Mouse (Mus musculus) G1E (cell line): ENCODE results near the gene Diexf. TPM values are rescaled to one million over a fixed set of nuclear protein-coding genes. Genes with fewer than 3 reads are reported as not detected.

Experiments used
- ATAC-seq: 2 replicates; pipeline ENCODE4 v1.8.0; 2016; ENCODE audit warnings: mild to moderate bottlenecking; ENCODE audit not compliant: insufficient number of reproducible peaks, poor library complexity, low FRiP score, severe bottlenecking; ENCODE audit errors: extremely low read depth
- DNase-seq: peaks from one replicate; pipeline ENCODE4 v3.0.0; 2012; ENCODE audit warnings: low spot score
- H3K27me3 ChIP-seq: 2 replicates; pipeline ENCODE4 v1.6.1; 2012; ENCODE audit warnings: mild to moderate bottlenecking, low read length, inconsistent platforms; ENCODE audit not compliant: insufficient read depth
- H3K36me3 ChIP-seq: replicated peaks from 2 replicates; pipeline ENCODE3; 2012; ENCODE audit warnings: mild to moderate bottlenecking, inconsistent platforms
- H3K4me1 ChIP-seq: 2 replicates; pipeline ENCODE4 v1.6.1; 2012; ENCODE audit warnings: low read depth, low read length, inconsistent platforms, mixed read lengths; ENCODE audit not compliant: insufficient read depth
- H3K4me3 ChIP-seq: 2 replicates; pipeline ENCODE4 v1.5.1; 2012; ENCODE audit warnings: low read depth, mild to moderate bottlenecking, inconsistent platforms, low read length, moderate library complexity, mixed read lengths
- H3K9me3 ChIP-seq: replicated peaks from 2 replicates; pipeline ENCODE4 v1.6.1; 2012; ENCODE audit warnings: inconsistent platforms
- CTCF ChIP-seq: IDR thresholded peaks from 2 replicates; pipeline ENCODE4 v1.5.1; 2012; ENCODE audit warnings: low read depth, low read length, inconsistent platforms, mixed read lengths
- GATA1 ChIP-seq: IDR thresholded peaks from 2 replicates; pipeline ENCODE4 v1.6.1; 2012; ENCODE audit warnings: borderline replicate concordance, low read length, inconsistent platforms, mixed read lengths
- GATA2 ChIP-seq: IDR thresholded peaks from 2 replicates; pipeline ENCODE4 v1.6.1; 2012; ENCODE audit warnings: low read depth, low read length, inconsistent platforms, borderline replicate concordance
- POLR2AphosphoS5 ChIP-seq: IDR thresholded peaks from 2 replicates; pipeline ENCODE4 v1.6.1; 2012; ENCODE audit warnings: low read depth, low read length, inconsistent platforms; ENCODE audit not compliant: insufficient replicate concordance
- TAL1 ChIP-seq: conservative IDR thresholded peaks from 2 replicates; pipeline ENCODE4 v1.6.1; 2012; ENCODE audit warnings: low read depth, low read length, inconsistent platforms, mixed read lengths
- polyA plus RNA-seq: library from polyadenylated mRNA; stranded (reverse); fragments of >175 nt; gene quantifications from 2 replicates; pipeline ENCODE4 v1.2.3, GENCODE M21; 2012
- total RNA-seq, 2 experiments: library from RNA; stranded (forward) in 1 of 2; stranded (reverse) in 1 of 2; fragments of 200-1000 nt in 1 of 2; fragments of >200 nt in 1 of 2; fragmentation: Nextera tagmentation in 1 of 2; gene quantifications; 2 replicates each; pipeline ENCODE4 v1.2.3; 2014 to 2017

Diexf gene
- total and polyA plus RNA-seq, 3 experiments = 3.4 to 28.0 (median 13.2) TPM

GRCm38 (mm10) chr1:193130456-193130825 lies 369 bp upstream of the Diexf start:
- no peak for DNase-seq
- Histone ChIP-seq H3K36me3 (peaks cover 22% of the 10 kb centered on the region), H3K9me3 (no peaks in the 10 kb centered on the region), H3K4me1 (peaks cover 24% of the 10 kb centered on the region), H3K27me3 (peaks cover 7% of the 10 kb centered on the region; the same call in 1 of the 2 replicates), H3K4me3 (peak overlapping the region; percentile 99; the same call in 1 of the 2 replicates)
- no peak for ATAC-seq
- TF ChIP-seq POLR2AphosphoS5 = no peak
- TF ChIP-seq CTCF = no peak
- TF ChIP-seq GATA1 = no peak

GRCm38 (mm10) chr1:193129321-193129720 lies 751 bp downstream of the Diexf start:
- ATAC-seq (no peak), DNase-seq (no peak)
- H3K9me3 ChIP-seq = no peaks in the 10 kb centered on the region
- peaks cover 26% of the 10 kb centered on the region for H3K4me1 ChIP-seq
- H3K36me3 ChIP-seq = peaks cover 33% of the 10 kb centered on the region
- H3K27me3 ChIP-seq = no peaks in the 10 kb centered on the region
- TF ChIP-seq GATA2 = no peak
- TF ChIP-seq CTCF = no peak
- no peak for TF ChIP-seq POLR2AphosphoS5
- no peak for TF ChIP-seq TAL1
- no peak for TF ChIP-seq GATA1
- H3K4me3 ChIP-seq = peak overlapping the region; percentile 99

GRCm38 (mm10) chr1:193128055-193128454 lies 2.0 kb downstream of the Diexf start:
- ATAC-seq (no peak), DNase-seq (no peak)
- H3K27me3 ChIP-seq = no peaks in the 10 kb centered on the region
- peaks cover 26% of the 10 kb centered on the region for H3K4me1 ChIP-seq
- H3K9me3 ChIP-seq = no peaks in the 10 kb centered on the region
- peaks cover 46% of the 10 kb centered on the region for H3K36me3 ChIP-seq
- peak overlapping the region; percentile 40; the same call in 1 of the 2 replicates for H3K4me3 ChIP-seq
- TF ChIP-seq GATA1 (no peak), CTCF (no peak), GATA2 (no peak), TAL1 (no peak), POLR2AphosphoS5 (no peak)

GRCm38 (mm10) chr1:193125835-193126234 lies 4.2 kb downstream of the Diexf start:
- peaks cover 68% of the 10 kb centered on the region for H3K36me3 ChIP-seq
- H3K4me1 ChIP-seq = peaks cover 25% of the 10 kb centered on the region
- H3K9me3 ChIP-seq = no peaks in the 10 kb centered on the region
- no peak for TF ChIP-seq GATA2
- no peak for TF ChIP-seq CTCF
- TF ChIP-seq TAL1 = no peak
- no peak for TF ChIP-seq POLR2AphosphoS5
- TF ChIP-seq GATA1 = no peak
- no peak overlapping the region for H3K4me3 ChIP-seq
- H3K27me3 ChIP-seq = no peaks in the 10 kb centered on the region
- ATAC-seq (no peak), DNase-seq (no peak)

- no peak for DNase-seq
- ATAC-seq = no peak
- TF ChIP-seq TAL1 (no peak), GATA2 (no peak), GATA1 (no peak), CTCF (no peak), POLR2AphosphoS5 (no peak)
Measured at GRCm38 (mm10) chr1:193123290-193123689, 6.8 kb downstream of the Diexf start.

GRCm38 (mm10) chr1:193122793-193123192 lies 7.3 kb downstream of the Diexf start:
- TF ChIP-seq GATA2 (no peak), POLR2AphosphoS5 (no peak), GATA1 (no peak), CTCF (no peak), TAL1 (no peak)
- ATAC-seq = no peak
- DNase-seq = no peak

More at GRCm38 (mm10) chr1:193123290-193123689, 6.8 kb downstream of the Diexf start:
- peaks cover 92% of the 10 kb centered on the region for H3K36me3 ChIP-seq
- peaks cover 14% of the 10 kb centered on the region for H3K4me1 ChIP-seq
- H3K4me3 ChIP-seq = no peak overlapping the region
- no peaks in the 10 kb centered on the region for H3K9me3 ChIP-seq
- H3K27me3 ChIP-seq = no peaks in the 10 kb centered on the region

GRCm38 (mm10) chr1:193112093-193112492 lies 18.0 kb downstream of the Diexf start:
- Histone ChIP-seq H3K36me3 (peaks cover 99% of the 10 kb centered on the region), H3K27me3 (peaks cover 2% of the 10 kb centered on the region; the same call in 1 of the 2 replicates)
- no peak for ATAC-seq

More at GRCm38 (mm10) chr1:193122793-193123192, 7.3 kb downstream of the Diexf start:
- peaks cover 9% of the 10 kb centered on the region for H3K4me1 ChIP-seq
- peaks cover 92% of the 10 kb centered on the region for H3K36me3 ChIP-seq
- no peak overlapping the region for H3K4me3 ChIP-seq
- no peaks in the 10 kb centered on the region for H3K27me3 ChIP-seq
- no peaks in the 10 kb centered on the region for H3K9me3 ChIP-seq

More at GRCm38 (mm10) chr1:193112093-193112492, 18.0 kb downstream of the Diexf start:
- no peak for TF ChIP-seq CTCF
- TF ChIP-seq GATA2 = no peak
- no peak for TF ChIP-seq GATA1
- no peak for TF ChIP-seq POLR2AphosphoS5
- no peak for TF ChIP-seq TAL1
- DNase-seq = no peak
- Histone ChIP-seq H3K4me3 (no peak overlapping the region), H3K4me1 (no peaks in the 10 kb centered on the region), H3K9me3 (no peaks in the 10 kb centered on the region)
